8 mouse cellular contexts compared by ENCODE assay signal in the genomic region with DNA sequence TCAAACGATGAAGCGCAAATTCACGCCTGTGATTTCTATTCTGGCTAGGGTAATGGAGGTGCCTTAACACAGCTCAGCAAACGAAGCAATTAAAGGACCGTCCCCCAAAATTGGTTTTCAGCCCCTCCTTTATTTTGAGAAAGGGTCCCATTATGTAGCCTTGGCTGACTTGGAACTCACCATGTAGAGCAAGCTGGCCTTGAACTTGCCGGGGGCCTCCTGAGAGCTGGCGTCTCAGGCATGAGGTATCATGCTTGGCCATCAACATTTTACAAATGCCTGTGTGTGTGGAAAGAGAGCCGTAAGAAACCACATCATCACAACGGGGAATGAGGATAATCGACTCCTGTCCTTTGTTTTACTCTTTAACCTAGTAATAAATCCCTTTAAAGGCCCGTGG. TPM values are rescaled to one million over a fixed set of nuclear protein-coding genes. Genes with fewer than 3 reads are reported as not detected.
A peak's percentile ranks its signal among the peaks of the same experiment; 100 is the strongest.
DNase-seq lines count a peak whose midpoint lies in the region; ATAC-seq lines count a peak whose summit lies in the region.

No protein-coding gene starts in this region.

- H3K27me3 ChIP-seq in hindbrain, embryonic 11.5 days (ENCODE audit: control insufficient read depth, insufficient read depth, low read length): peaks cover 2% of the 10 kb centered on the region; the same call in 1 of the 2 replicates
- no peaks in the 10 kb centered on the region for H3K27me3 ChIP-seq in midbrain, embryonic 11.5 days (ENCODE audit: control insufficient read depth, insufficient read depth, low read length)

- no peaks in the 10 kb centered on the region for H3K9me3 ChIP-seq in hindbrain, embryonic 11.5 days (ENCODE audit: control insufficient read depth, low read length)
- H3K9me3 ChIP-seq in midbrain, embryonic 11.5 days (ENCODE audit: control insufficient read depth, low read length): no peaks in the 10 kb centered on the region

- DNase-seq in embryo, embryonic 11 days: peak; percentile 44
- no peak for DNase-seq in embryo, embryonic 10.5 days (ENCODE audit: low spot score)
- DNase-seq in Muller cell, postnatal 12 days (ENCODE audit: inconsistent ontology term): peak; percentile 54
- peak; percentile 40 for DNase-seq in hindbrain, embryonic 11.5 days (ENCODE audit: low spot score)
- peak; percentile 92 for DNase-seq in midbrain, embryonic 11.5 days (ENCODE audit: low spot score, missing footprints)
- DNase-seq in thymus, postnatal 10 days (ENCODE audit: low spot score in 2 of 2): no peak
- no peak for DNase-seq in thymus, postnatal 36 days
- DNase-seq in spleen, postnatal 4 days (ENCODE audit: low spot score in 2 of 2): no peak

- peaks cover 9% of the 10 kb centered on the region for H3K4me1 ChIP-seq in hindbrain, embryonic 11.5 days (replicated peaks; ENCODE audit: control insufficient read depth, insufficient read depth, low read length)
- peaks cover 19% of the 10 kb centered on the region for H3K4me1 ChIP-seq in midbrain, embryonic 11.5 days (ENCODE audit: control insufficient read depth, insufficient read depth, low read length)

- 23% methylated on average over 11 of the region's 11 CpGs for WGBS in hindbrain, embryonic 11.5 days
- 24% methylated on average over 11 of the region's 11 CpGs for WGBS in midbrain, embryonic 11.5 days

- no peak overlapping the region for H3K27ac ChIP-seq in hindbrain, embryonic 11.5 days (ENCODE audit: low read depth, low read length)
- H3K27ac ChIP-seq in midbrain, embryonic 11.5 days (ENCODE audit: low read depth, low read length): peak overlapping the region; percentile 14; the same call in 1 of the 2 replicates

- H3K9ac ChIP-seq in hindbrain, embryonic 11.5 days (ENCODE audit: low read depth, low read length): no peak overlapping the region
- H3K9ac ChIP-seq in midbrain, embryonic 11.5 days (ENCODE audit: low read length): no peak overlapping the region

- no peaks in the 10 kb centered on the region for H3K36me3 ChIP-seq in hindbrain, embryonic 11.5 days (ENCODE audit: control insufficient read depth, insufficient read depth, low read length)
- H3K36me3 ChIP-seq in midbrain, embryonic 11.5 days (ENCODE audit: control insufficient read depth, insufficient read depth, low read length): no peaks in the 10 kb centered on the region

- no peak overlapping the region for H3K4me3 ChIP-seq in hindbrain, embryonic 11.5 days (ENCODE audit: low read depth, low read length)
- no peak overlapping the region for H3K4me3 ChIP-seq in midbrain, embryonic 11.5 days (ENCODE audit: low read depth, low read length)

- ATAC-seq in hindbrain, embryonic 11.5 days (ENCODE audit: low FRiP score): no peak
- no peak for ATAC-seq in midbrain, embryonic 11.5 days (ENCODE audit: low FRiP score)

- H3K4me2 ChIP-seq in hindbrain, embryonic 11.5 days (replicated peaks; ENCODE audit: low read depth, low read length): peak overlapping the region; percentile 32; the same call in 1 of the 2 replicates
- peak overlapping the region; percentile 34; the same call in 1 of the 2 replicates for H3K4me2 ChIP-seq in midbrain, embryonic 11.5 days

RNA-seq across cellular contexts. Expression of gene Pim1, which starts 23.5 kb away (rescaled TPM):
- polyA plus RNA-seq in hindbrain, embryonic 11.5 days (2014; fragmentation: Nextera tagmentation; extraction: Ambion mirVana): 16.8 and 18.1 TPM in 2 replicates
- 16.0 and 19.7 TPM in 2 replicates for polyA plus RNA-seq in midbrain, embryonic 11.5 days (2014; fragmentation: Nextera tagmentation; extraction: Ambion mirVana)

Comparison
In these comparisons a context has a peak if more than half of its experiments do, and no peak if none do; other contexts are left out.
1. DNase-seq: peak in embryo, embryonic 11 days (single experiment), Muller cell, postnatal 12 days (single experiment), hindbrain, embryonic 11.5 days (single experiment) and midbrain, embryonic 11.5 days (single experiment); none in embryo, embryonic 10.5 days (single experiment), thymus, postnatal 10 days (0 of 2), thymus, postnatal 36 days (0 of 2) and spleen, postnatal 4 days (0 of 2).